Mouse (Mus musculus): ENCODE measurements around the gene Sco1. TPM values are rescaled to one million over a fixed set of nuclear protein-coding genes. Genes with fewer than 3 reads are reported as not detected.
"Not testable (repeated sequence)": the region's sequence is repeated elsewhere in the genome, so short reads cannot be mapped to it uniquely, and the experiment has no call there.

The Sco1 gene
- 1 to 10 TPM; 8.5 to 8.6 TPM for total RNA-seq (2021)
- long read RNA-seq, experiment 1, partial matches to known transcripts, result 0 of 3 reads
- long read RNA-seq, experiment 1, other reads (novel, unspliced or antisense), result 0 of 3 reads
- long read RNA-seq, experiment 2, partial matches to known transcripts, result 2 of 4 reads
- long read RNA-seq, experiment 2, other reads (novel, unspliced or antisense), result 0 of 4 reads

DNA sequence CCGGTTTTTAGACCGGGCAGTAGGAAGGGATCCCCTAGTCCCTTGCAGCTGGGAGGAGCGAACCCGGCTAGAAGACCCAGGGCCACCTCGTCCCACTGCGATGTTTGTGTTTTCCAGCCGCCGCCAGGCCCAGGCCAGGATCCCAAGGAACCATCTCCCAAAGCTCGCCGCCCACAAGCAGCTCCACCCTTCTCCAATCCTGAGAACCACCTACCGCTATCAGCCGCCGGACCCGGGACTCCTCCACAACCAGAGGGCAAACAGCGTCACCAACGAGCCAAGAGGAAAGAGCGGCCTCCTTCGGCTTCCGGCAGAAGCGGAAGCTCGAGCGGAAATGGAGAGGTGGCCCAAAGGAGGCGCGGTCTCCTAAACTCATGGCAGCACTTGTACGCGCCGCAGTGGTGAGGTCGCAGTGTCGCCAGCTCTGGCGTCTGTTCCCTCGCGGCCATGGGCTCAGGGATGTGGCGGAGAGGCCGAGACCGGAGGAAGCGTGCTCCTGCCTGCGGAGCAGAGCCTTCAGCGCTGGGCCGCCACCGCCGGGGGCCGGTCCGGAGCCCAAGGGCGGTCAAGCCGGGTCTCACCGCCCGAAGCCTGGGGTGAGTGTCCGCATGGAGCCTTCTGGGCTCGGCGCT is at the start of gene Sco1, which contains the start of gene Adprm:
TSS of gene Sco1 (plus strand) at position 350 of the 632 bp plus-strand sequence.
TSS of gene Adprm (minus strand) at position 274 of the 632 bp plus-strand sequence.
- DNase-seq, result peak; percentile 89
- intact Hi-C loops (cut with DNase I; ENCODE audit: low total_unique reads), result no loop called here

DNA sequence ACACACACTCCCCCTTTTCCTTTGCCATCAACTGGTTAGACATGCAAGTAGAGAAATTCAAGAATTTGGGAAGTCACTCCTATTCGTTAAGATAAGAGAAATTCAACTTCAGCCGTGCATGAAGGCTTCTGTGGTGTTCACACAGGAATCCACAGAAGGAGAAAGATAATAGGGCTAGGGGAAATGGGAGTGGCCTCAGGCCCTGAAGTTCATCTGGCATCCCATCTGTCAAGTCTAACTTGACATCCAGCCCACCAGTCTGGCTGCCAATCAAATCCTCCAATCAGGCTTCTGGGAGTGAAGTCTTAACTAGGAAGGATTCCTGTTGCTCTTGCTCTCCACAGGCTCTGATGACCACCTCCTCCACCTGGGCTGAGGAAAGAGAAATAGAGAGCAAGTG is 49.6 kb upstream of the Sco1 start:
- no peak for DNase-seq
- intact Hi-C loops (cut with DNase I; ENCODE audit: low total_unique reads), result no loop called here

- DNase-seq, result no peak
- intact Hi-C loops (cut with DNase I; ENCODE audit: low total_unique reads), result no loop called here
These were observed 44.5 kb upstream of the Sco1 start for GRCm38 (mm10) chr11:67007961-67008360.

DNA sequence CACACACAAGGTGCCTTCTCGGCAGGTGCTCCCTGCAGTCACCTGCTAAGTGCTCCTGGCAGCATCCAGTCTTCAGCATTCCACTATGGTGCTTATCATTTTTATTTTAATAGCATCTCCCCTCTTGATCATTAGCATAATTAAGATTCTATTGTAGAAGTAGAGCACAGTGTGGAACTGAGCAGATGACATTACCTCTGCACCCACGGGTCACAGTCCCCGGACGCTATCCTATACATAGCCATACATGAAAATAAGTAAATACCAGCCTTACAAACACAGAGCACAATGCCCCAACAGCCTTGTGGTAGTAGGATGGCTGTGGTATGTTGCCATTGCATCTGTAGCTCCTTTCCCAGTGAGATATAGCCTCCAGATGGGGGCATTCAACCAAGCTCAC is 43.9 kb upstream of the Sco1 start:
- intact Hi-C loops (cut with DNase I; ENCODE audit: low total_unique reads), result no loop called here
- no peak for DNase-seq

DNA sequence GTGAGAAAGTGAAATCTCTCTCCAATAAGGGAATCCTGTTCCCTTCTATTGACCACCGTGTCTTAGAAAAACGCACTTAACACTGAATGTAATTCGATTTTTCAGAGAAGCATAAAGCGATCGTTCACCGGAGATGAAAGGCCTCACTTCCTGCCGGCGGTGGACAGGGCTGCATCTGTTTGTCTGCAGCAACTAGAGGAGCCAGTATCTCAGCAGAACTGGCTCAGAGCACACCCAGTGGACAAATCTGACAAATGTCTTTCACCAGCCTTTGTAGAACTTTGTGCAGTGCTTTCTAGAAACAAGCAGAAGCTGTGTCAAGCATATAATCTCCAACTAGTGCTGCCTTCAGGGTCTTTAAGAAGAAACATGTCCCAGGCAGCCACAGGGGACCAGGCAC is 42.0 kb upstream of the Sco1 start:
- no peak for DNase-seq
- intact Hi-C loops (cut with DNase I; ENCODE audit: low total_unique reads), result no loop called here

DNA sequence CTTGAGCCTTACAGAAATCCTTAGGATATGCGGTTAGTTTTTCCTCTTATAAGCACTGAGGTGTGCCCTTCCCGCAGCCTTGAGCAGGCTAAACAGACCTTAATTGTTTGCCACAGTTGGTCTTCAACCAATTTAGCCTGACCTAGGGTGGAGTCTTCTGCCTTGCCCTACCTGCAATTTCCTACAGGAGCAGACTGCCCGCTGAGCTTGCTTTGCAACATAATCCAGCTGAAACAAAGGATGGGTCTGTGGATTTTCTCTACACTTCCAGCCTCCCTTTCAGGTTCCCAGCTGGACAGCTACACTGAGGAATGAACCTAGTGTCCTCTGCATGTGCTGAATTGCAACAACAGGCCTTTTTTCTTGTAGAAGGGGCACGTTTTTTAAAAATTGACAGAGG is 40.8 kb upstream of the Sco1 start:
- intact Hi-C loops (cut with DNase I; ENCODE audit: low total_unique reads), result no loop called here
- DNase-seq, result no peak

DNA sequence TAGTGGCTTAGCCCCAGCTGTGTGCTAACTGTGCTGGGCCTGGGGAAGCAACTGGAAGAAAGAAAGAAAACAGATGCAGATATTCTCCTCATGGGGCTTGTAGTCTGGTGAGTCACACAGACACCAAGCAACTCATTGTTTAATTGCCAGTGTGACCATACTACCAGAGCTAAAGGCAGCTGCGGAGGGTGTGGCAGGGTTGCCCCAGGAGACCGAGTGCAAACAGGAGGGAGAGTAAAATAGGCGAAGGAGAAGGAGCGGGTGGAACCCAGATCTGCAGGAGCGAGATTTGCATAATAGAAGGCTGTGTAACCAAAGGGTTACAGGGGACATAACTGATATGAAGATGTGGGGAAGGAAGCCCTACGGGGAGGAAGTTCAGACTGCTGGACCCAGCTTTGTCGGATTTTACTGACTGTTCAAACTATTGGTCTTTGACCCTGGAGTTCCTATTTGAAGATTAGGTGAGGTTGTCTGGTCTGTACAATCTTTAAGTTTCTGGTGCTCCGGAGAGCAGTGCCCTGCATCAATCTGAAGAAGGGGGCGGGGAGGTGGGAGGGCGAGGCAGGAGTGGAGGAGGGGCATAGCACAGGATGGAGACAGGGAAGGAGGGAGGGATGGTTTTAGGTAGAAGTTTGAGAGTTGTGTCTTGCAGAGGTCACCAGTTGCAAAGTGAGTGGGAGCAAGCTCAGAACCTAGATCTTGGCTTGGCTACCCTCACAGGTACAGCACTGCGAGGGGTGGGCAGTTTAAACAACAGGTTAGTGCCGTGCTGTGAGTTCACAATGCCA is 34.5 kb upstream of the Sco1 start:
- intact Hi-C loops (cut with DNase I; ENCODE audit: low total_unique reads), result no loop called here
- DNase-seq, result peak; percentile 56

- intact Hi-C loops (cut with DNase I; ENCODE audit: low total_unique reads), result loop anchor here (5.0 kb wide), 1 partner anchor 113 kb away; no protein-coding TSS in a partner anchor
- no peak for DNase-seq
These were observed 32.6 kb upstream of the Sco1 start for GRCm38 (mm10) chr11:67019711-67020475.

DNA sequence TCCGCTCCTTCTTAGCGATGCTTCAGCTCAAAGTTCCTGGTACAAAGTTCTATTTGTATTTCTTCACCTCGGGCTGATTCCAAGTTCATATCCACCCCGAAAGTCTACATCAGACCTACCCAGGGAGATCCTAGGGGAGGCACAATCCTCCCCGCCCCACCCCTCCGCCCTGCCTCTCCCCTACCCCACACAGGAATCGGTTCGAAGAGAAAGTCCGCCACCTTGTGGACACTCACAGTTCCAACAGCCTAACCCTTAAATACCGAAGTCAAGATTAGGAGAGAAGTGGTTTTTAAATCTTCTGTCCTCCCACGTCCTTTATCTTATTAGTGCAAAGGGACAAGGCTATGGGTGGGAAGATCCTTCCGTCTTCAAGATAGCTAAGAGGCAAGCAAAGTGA is 31.5 kb upstream of the Sco1 start:
- DNase-seq, result peak; percentile 71
- intact Hi-C loops (cut with DNase I; ENCODE audit: low total_unique reads), result loop anchor here (5.0 kb wide), 1 partner anchor 114 kb away; no protein-coding TSS in a partner anchor

GRCm38 (mm10) chr11:67022354-67023115 is 29.9 kb upstream of the Sco1 start:
- no peak for DNase-seq
- intact Hi-C loops (cut with DNase I; ENCODE audit: low total_unique reads), result loop anchor here (5.0 kb wide), 1 partner anchor 115 kb away; no protein-coding TSS in a partner anchor

GRCm38 (mm10) chr11:67023191-67023590 is 29.3 kb upstream of the Sco1 start:
- intact Hi-C loops (cut with DNase I; ENCODE audit: low total_unique reads), result loop anchor here (5.0 kb wide), 1 partner anchor 116 kb away; no protein-coding TSS in a partner anchor

GRCm38 (mm10) chr11:67023802-67024340 is 28.6 kb upstream of the Sco1 start:
- no peak for DNase-seq

More at GRCm38 (mm10) chr11:67023191-67023590, 29.3 kb upstream of the Sco1 start:
- DNase-seq, result not testable (repeated sequence)

GRCm38 (mm10) chr11:67024867-67025477 is 27.5 kb upstream of the Sco1 start, which contains the start of gene Tmem220:
Gene Tmem220 (plus strand): TSS chr11:67025154.
- peak; percentile 97 for DNase-seq
- intact Hi-C loops (cut with DNase I; ENCODE audit: low total_unique reads), result loop anchor here (5.0 kb wide), 1 partner anchor 118 kb away; no protein-coding TSS in a partner anchor

More at GRCm38 (mm10) chr11:67023802-67024340, 28.6 kb upstream of the Sco1 start:
- intact Hi-C loops (cut with DNase I; ENCODE audit: low total_unique reads), result loop anchor here (5.0 kb wide), 1 partner anchor 117 kb away; no protein-coding TSS in a partner anchor

GRCm38 (mm10) chr11:67030904-67031602 is 21.4 kb upstream of the Sco1 start:
- intact Hi-C loops (cut with DNase I; ENCODE audit: low total_unique reads), result no loop called here
- no peak for DNase-seq

DNA sequence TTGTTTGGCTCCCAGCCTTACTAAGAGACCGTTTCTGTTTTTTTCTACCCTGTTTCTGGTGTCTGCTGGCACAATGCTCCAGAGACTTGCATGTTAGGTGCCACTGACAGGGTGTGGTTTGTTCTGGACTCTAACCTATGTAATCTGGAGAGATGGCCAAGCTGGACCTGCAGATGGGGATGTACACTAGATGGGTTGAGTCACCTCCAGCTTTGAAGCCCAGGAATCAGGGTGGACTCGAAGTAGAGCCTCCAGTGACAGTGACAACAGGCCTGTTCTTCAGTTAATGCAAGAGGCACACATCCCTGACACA is 20.9 kb upstream of the Sco1 start:
- intact Hi-C loops (cut with DNase I; ENCODE audit: low total_unique reads), result no loop called here
- no peak for DNase-seq

DNA sequence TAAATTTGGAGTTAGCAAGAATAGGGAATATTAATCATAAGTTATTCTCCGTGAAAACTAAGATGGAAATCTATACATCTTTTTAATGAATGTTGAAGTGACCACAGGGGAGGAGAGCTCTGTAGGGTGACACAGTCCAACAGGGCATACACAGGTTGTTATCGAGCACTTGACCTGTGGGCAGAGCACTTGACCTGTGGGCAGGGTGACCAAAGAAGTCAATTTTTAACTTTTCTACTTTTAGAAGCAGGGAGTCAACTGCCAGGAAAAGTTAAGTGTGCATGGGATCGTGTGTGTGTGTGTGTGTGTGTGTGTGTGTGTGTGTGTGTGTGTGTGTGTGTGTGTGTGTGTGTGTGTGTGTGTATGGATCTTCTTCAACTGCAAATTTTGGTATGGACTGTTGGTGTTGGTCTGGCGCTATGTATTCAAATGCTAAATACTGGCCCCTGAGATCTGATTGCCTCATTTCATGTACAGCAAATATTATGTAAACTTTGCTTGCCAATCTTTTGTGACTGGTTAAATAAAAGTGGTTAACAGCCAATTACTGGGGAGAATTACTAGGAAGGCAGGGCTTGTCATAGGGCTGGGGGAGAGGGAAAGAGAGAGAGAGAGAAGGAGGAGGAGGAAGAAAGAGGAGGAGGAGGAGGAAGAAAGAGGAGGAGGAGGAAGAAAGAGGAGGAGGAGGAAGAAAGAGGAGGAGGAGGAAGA is 17.5 kb upstream of the Sco1 start:
- intact Hi-C loops (cut with DNase I; ENCODE audit: low total_unique reads), result no loop called here
- no peak for DNase-seq

GRCm38 (mm10) chr11:67036229-67036628 is 16.2 kb upstream of the Sco1 start:
- no peak for DNase-seq
- intact Hi-C loops (cut with DNase I; ENCODE audit: low total_unique reads), result no loop called here

Data from gastrocnemius, postnatal 14 days (tissue).